Mouse (Mus musculus): ENCODE measurements at regions not wholly inside any gene's neighbourhood (a gene's known extent, or its start where the extent isn't known, plus 50 kb on each side); places are given as distances from the start of the nearest gene placed in this dataset.

- ATAC-seq (ENCODE audit: low FRiP score, low TSS enrichment), result peak; percentile 72; the same call in 1 of the 2 replicates
- 8% methylated on average over 14 of the region's 14 CpGs for WGBS
These were observed 69.7 kb upstream of the Prep start for GRCm38 (mm10) chr10:44997184-44997905.

DNA sequence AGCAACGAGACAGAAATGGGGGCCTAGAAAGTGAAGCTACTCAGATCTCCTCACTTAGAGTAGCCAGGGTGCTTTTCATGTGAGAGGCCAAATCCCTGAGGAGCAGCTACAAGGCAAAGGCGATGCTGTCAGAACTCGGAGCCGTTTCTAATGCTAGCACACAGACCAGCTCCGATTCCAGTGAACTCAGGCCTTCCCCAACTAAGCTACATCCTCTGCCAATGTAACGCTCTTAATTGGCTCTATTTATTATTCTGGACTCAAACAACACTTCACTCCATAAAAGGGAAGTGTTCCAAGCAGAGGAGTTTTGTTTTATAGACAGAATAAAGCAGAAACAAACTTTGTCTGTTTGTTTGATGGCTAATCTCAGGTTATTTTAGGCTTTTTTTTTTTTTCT is 71.2 kb upstream of the Prep start:
- Histone ChIP-seq H3K27me3 (ENCODE audit: insufficient read depth, low read length) (no peaks in the 10 kb centered on the region), H3K9ac (replicated peaks; ENCODE audit: low read length) (no peak overlapping the region), H3K9me3 (ENCODE audit: low read length) (no peaks in the 10 kb centered on the region), H3K4me3 (ENCODE audit: low read length) (no peak overlapping the region), H3K4me1 (ENCODE audit: insufficient read depth, low read length) (peaks cover 27% of the 10 kb centered on the region), H3K27ac (ENCODE audit: low read length) (no peak overlapping the region), H3K4me2 (replicated peaks; ENCODE audit: low read depth, low read length) (no peak overlapping the region), H3K36me3 (ENCODE audit: insufficient read depth, low read length) (no peaks in the 10 kb centered on the region)
- WGBS, result 70% methylated on average over 6 of the region's 6 CpGs
- no peak for ATAC-seq (ENCODE audit: low FRiP score, low TSS enrichment)

More at GRCm38 (mm10) chr10:44997184-44997905, 69.7 kb upstream of the Prep start:
- Histone ChIP-seq H3K9ac (replicated peaks; ENCODE audit: low read length) (peak overlapping the region; percentile 61), H3K36me3 (ENCODE audit: insufficient read depth, low read length) (no peaks in the 10 kb centered on the region), H3K9me3 (ENCODE audit: low read length) (no peaks in the 10 kb centered on the region), H3K27me3 (ENCODE audit: insufficient read depth, low read length) (0 out of 2 replicates have a peak, but pooled peaks cover 3% of the 10 kb centered on the region), H3K4me1 (ENCODE audit: insufficient read depth, low read length) (peaks cover 27% of the 10 kb centered on the region), H3K4me3 (ENCODE audit: low read length) (peak overlapping the region; percentile 36), H3K4me2 (replicated peaks; ENCODE audit: low read depth, low read length) (peak overlapping the region; percentile 55), H3K27ac (ENCODE audit: low read length) (peak overlapping the region; percentile 48)

- 68% methylated on average over 17 of the region's 17 CpGs for WGBS
- H3K4me1 ChIP-seq (ENCODE audit: insufficient read depth, low read length), result peaks cover 23% of the 10 kb centered on the region
- peak; percentile 49; the same call in 1 of the 2 replicates for ATAC-seq (ENCODE audit: low FRiP score, low TSS enrichment)
- H3K4me2 ChIP-seq (replicated peaks; ENCODE audit: low read depth, low read length), result no peak overlapping the region
- no peaks in the 10 kb centered on the region for H3K27me3 ChIP-seq (ENCODE audit: insufficient read depth, low read length)
- H3K27ac ChIP-seq (ENCODE audit: low read length), result no peak overlapping the region
- no peak overlapping the region for H3K9ac ChIP-seq (replicated peaks; ENCODE audit: low read length)
- no peaks in the 10 kb centered on the region for H3K36me3 ChIP-seq (ENCODE audit: insufficient read depth, low read length)
- no peaks in the 10 kb centered on the region for H3K9me3 ChIP-seq (ENCODE audit: low read length)
- no peak overlapping the region for H3K4me3 ChIP-seq (ENCODE audit: low read length)
These were observed 72.4 kb upstream of the Prep start for GRCm38 (mm10) chr10:44994385-44995281.

GRCm38 (mm10) chr10:44993470-44994260 is 73.3 kb upstream of the Prep start:
- Histone ChIP-seq H3K4me1 (ENCODE audit: insufficient read depth, low read length) (peaks cover 23% of the 10 kb centered on the region), H3K4me3 (ENCODE audit: low read length) (no peak overlapping the region), H3K9ac (replicated peaks; ENCODE audit: low read length) (no peak overlapping the region), H3K4me2 (replicated peaks; ENCODE audit: low read depth, low read length) (no peak overlapping the region), H3K36me3 (ENCODE audit: insufficient read depth, low read length) (no peaks in the 10 kb centered on the region), H3K27ac (ENCODE audit: low read length) (no peak overlapping the region), H3K9me3 (ENCODE audit: low read length) (no peaks in the 10 kb centered on the region), H3K27me3 (ENCODE audit: insufficient read depth, low read length) (no peaks in the 10 kb centered on the region)
- 74% methylated on average over 10 of the region's 10 CpGs for WGBS
- no peak for ATAC-seq (ENCODE audit: low FRiP score, low TSS enrichment)

GRCm38 (mm10) chr10:44989539-44989938 is 77.5 kb upstream of the Prep start:
- no peak for ATAC-seq (ENCODE audit: low FRiP score, low TSS enrichment)
- WGBS, result 73% methylated on average over 6 of the region's 6 CpGs

GRCm38 (mm10) chr10:44988756-44989155 is 78.2 kb upstream of the Prep start:
- no peaks in the 10 kb centered on the region for H3K4me1 ChIP-seq (ENCODE audit: insufficient read depth, low read length)
- no peaks in the 10 kb centered on the region for H3K36me3 ChIP-seq (ENCODE audit: insufficient read depth, low read length)
- H3K9ac ChIP-seq (replicated peaks; ENCODE audit: low read length), result no peak overlapping the region
- 78% methylated on average over 8 of the region's 8 CpGs for WGBS
- no peaks in the 10 kb centered on the region for H3K27me3 ChIP-seq (ENCODE audit: insufficient read depth, low read length)
- H3K4me2 ChIP-seq (replicated peaks; ENCODE audit: low read depth, low read length), result no peak overlapping the region
- no peak overlapping the region for H3K27ac ChIP-seq (ENCODE audit: low read length)
- H3K4me3 ChIP-seq (ENCODE audit: low read length), result no peak overlapping the region
- no peaks in the 10 kb centered on the region for H3K9me3 ChIP-seq (ENCODE audit: low read length)
- no peak for ATAC-seq (ENCODE audit: low FRiP score, low TSS enrichment)

More at GRCm38 (mm10) chr10:44989539-44989938, 77.5 kb upstream of the Prep start:
- H3K4me2 ChIP-seq (replicated peaks; ENCODE audit: low read depth, low read length), result no peak overlapping the region
- no peak overlapping the region for H3K27ac ChIP-seq (ENCODE audit: low read length)
- H3K36me3 ChIP-seq (ENCODE audit: insufficient read depth, low read length), result no peaks in the 10 kb centered on the region
- no peak overlapping the region for H3K9ac ChIP-seq (replicated peaks; ENCODE audit: low read length)
- no peaks in the 10 kb centered on the region for H3K9me3 ChIP-seq (ENCODE audit: low read length)
- H3K4me3 ChIP-seq (ENCODE audit: low read length), result no peak overlapping the region
- H3K27me3 ChIP-seq (ENCODE audit: insufficient read depth, low read length), result no peaks in the 10 kb centered on the region
- H3K4me1 ChIP-seq (ENCODE audit: insufficient read depth, low read length), result peaks cover 4% of the 10 kb centered on the region

DNA sequence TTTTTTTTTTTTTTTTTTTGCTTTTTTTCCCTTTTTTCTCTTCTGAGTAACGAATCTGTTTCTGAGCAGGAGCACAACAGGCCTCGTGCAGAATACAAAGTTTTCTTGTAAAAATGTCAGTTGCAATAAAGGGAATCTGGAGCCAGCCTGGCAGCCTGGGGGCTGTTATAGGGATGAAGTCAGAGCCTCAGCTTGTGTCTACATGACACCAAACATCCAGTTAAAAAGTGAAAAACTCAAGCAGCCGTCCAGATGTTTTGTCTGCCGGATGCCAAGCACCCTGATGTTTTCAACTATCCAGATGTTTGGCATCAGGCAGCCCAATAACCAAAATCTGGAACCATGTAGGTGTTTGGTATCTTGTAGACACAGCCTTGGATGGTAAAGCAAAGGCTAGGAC is 79.4 kb upstream of the Prep start:
- H3K9ac ChIP-seq (replicated peaks; ENCODE audit: low read length), result no peak overlapping the region
- ATAC-seq (ENCODE audit: low FRiP score, low TSS enrichment), result no peak
- no peaks in the 10 kb centered on the region for H3K9me3 ChIP-seq (ENCODE audit: low read length)
- WGBS, result 60% methylated on average over 4 of the region's 4 CpGs
- no peaks in the 10 kb centered on the region for H3K36me3 ChIP-seq (ENCODE audit: insufficient read depth, low read length)
- no peak overlapping the region for H3K4me2 ChIP-seq (replicated peaks; ENCODE audit: low read depth, low read length)
- no peak overlapping the region for H3K4me3 ChIP-seq (ENCODE audit: low read length)
- no peak overlapping the region for H3K27ac ChIP-seq (ENCODE audit: low read length)
- H3K27me3 ChIP-seq (ENCODE audit: insufficient read depth, low read length), result no peaks in the 10 kb centered on the region
- H3K4me1 ChIP-seq (ENCODE audit: insufficient read depth, low read length), result no peaks in the 10 kb centered on the region

DNA sequence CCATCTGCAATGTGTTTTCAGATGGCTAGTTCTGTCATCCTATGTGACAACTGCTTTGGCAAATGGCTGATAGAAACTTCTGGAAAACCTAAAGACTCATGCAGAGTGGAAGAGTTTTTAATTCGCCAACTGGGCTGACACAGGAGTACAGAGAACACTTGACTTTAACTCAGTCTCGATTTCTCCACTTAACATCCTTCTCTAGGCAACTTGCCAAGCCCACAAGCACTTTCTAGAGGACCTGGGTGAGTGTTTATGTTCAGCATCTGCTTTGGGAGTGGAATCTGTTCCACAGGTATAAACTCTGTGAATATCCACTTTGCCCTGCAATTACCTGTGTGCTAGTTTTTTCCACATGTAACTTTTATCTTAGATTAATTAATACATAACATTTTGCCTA is 85.1 kb upstream of the Prep start:
- 0 out of 2 replicates have a peak, but pooled peaks cover 3% of the 10 kb centered on the region for H3K9me3 ChIP-seq (ENCODE audit: low read length)
- no peak overlapping the region for H3K9ac ChIP-seq (replicated peaks; ENCODE audit: low read length)
- ATAC-seq (ENCODE audit: low FRiP score, low TSS enrichment), result no peak
- H3K27me3 ChIP-seq (ENCODE audit: insufficient read depth, low read length), result no peaks in the 10 kb centered on the region
- no peaks in the 10 kb centered on the region for H3K36me3 ChIP-seq (ENCODE audit: insufficient read depth, low read length)
- H3K27ac ChIP-seq (ENCODE audit: low read length), result no peak overlapping the region
- no peaks in the 10 kb centered on the region for H3K4me1 ChIP-seq (ENCODE audit: insufficient read depth, low read length)
- H3K4me3 ChIP-seq (ENCODE audit: low read length), result no peak overlapping the region
- H3K4me2 ChIP-seq (replicated peaks; ENCODE audit: low read depth, low read length), result no peak overlapping the region
- WGBS, result 64% methylated on average over 2 of the region's 2 CpGs

- WGBS, result 98% methylated on average over 2 of the region's 2 CpGs
- H3K27ac ChIP-seq (ENCODE audit: low read length), result no peak overlapping the region
- H3K36me3 ChIP-seq (ENCODE audit: insufficient read depth, low read length), result no peaks in the 10 kb centered on the region
- ATAC-seq (ENCODE audit: low FRiP score, low TSS enrichment), result no peak
- H3K9ac ChIP-seq (replicated peaks; ENCODE audit: low read length), result no peak overlapping the region
- H3K4me1 ChIP-seq (ENCODE audit: insufficient read depth, low read length), result no peaks in the 10 kb centered on the region
- H3K27me3 ChIP-seq (ENCODE audit: insufficient read depth, low read length), result no peaks in the 10 kb centered on the region
- no peak overlapping the region for H3K4me2 ChIP-seq (replicated peaks; ENCODE audit: low read depth, low read length)
- H3K9me3 ChIP-seq (ENCODE audit: low read length), result 0 out of 2 replicates have a peak, but pooled peaks cover 3% of the 10 kb centered on the region
- H3K4me3 ChIP-seq (ENCODE audit: low read length), result no peak overlapping the region
These were observed 90.2 kb upstream of the Prep start for GRCm38 (mm10) chr10:44976815-44977214.

Data from kidney, embryonic 16.5 days (tissue).